Mouse (Mus musculus) ZHBTc4 (cell line): ENCODE measurements around the gene Coq7.

Source experiments
- DNase-seq: peaks from one replicate; pipeline ENCODE4 v3.0.0-alpha.2; 2011; ENCODE audit warnings: low read depth, low spot score

Gene Coq7

DNA sequence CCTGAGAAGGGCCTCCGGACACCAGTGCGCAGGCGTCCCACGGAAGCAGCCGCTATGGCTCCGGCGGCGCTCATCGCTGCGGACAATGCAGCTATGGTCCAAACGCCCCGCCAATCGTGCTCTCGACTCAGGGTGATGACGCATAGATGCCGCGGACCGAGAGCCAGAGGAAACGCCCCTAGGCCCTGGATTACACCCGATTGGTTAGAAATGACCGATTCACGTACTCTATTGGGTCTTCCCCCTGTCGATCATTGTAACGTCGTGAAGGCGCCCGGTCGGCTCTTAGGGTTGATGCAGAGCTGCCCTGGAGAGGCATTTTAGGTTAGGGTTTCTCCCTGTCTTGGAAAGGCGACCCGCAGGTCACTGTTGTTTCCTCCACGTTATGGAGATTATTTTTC is at the start of gene Coq7:
TSS of gene Coq7 (minus strand) at position 179 of the 401 bp plus-strand sequence.
- DNase-seq = peak; percentile 98

GRCm38 (mm10) chr7:118579938-118580337 is 46.8 kb upstream of the Coq7 start:
- peak; percentile 88 for DNase-seq

- no peak for DNase-seq
These were observed 45.1 kb upstream of the Coq7 start for GRCm38 (mm10) chr7:118578269-118578668.

- DNase-seq = peak; percentile 69
These were observed 38.9 kb upstream of the Coq7 start for GRCm38 (mm10) chr7:118572039-118572438.

DNA sequence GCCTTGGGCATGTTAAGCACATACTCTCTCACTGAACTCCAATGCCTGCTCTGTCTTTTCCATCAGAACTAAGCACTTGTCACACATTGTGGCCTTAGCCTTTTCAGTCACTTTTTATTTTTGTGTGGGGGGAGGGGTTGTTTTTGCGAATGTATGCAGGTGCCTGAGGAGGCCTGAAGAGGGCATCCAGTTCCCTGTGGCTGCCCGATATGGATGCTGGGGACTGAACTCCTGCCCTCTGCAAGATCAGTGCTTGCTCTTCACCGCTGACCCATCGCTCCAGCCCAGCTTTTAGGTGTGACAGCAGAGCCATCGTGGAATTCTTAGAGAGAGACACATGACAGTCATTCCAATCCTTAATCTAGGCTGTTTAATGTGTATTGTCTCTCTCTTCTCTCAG is 38.2 kb upstream of the Coq7 start:
- DNase-seq = no peak

DNA sequence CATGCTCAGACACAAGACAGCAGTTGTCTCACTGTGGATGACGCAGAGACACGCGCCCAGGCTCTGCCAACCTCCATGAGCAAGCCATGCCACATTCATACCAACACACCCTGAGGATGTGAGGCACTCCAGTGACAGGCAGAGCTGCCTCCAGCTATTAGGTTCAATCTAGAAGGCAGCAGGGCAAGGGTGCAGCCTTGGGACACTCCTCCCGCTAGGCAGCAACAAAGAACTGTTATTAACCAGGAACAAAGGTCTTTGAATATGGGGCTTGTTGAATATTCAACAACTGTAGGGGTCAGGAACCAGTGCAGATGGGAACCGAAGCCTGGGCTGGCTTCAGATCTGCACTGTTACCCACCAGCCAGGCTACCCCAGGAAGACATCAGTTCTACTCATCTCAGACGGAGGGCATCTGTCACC is 36.0 kb upstream of the Coq7 start:
- DNase-seq = peak; percentile 76

- DNase-seq = no peak
These were observed 21.1 kb upstream of the Coq7 start for GRCm38 (mm10) chr7:118554290-118554689.

- DNase-seq = peak; percentile 45
These were observed 20.7 kb upstream of the Coq7 start for GRCm38 (mm10) chr7:118553881-118554280.

GRCm38 (mm10) chr7:118547451-118547850 is 14.3 kb upstream of the Coq7 start:
- DNase-seq = no peak

DNA sequence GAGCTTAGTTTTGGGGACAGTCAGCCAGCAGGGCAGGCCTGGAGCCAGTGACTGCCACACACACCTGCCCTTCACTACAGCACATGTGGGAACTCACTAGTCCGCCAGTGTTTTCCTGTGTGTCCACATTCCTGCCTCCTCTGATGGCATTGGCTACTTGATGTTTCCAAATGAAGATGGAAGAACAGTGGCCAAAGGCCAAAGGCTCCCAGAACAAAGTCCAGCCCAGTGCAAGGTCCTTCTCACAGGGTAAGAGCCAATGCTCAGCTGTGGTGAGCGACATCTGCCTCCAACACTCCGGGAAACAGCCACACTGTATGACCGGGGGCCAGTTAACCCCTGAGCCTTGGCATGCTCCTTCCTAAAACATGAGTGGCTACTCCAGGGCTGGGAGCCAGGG is 11.0 kb upstream of the Coq7 start:
- DNase-seq = no peak

- no peak for DNase-seq
These were observed 1.9 kb upstream of the Coq7 start for GRCm38 (mm10) chr7:118535076-118535475.

- no peak for DNase-seq
These were observed 1.2 kb upstream of the Coq7 start for GRCm38 (mm10) chr7:118534326-118534725.

DNA sequence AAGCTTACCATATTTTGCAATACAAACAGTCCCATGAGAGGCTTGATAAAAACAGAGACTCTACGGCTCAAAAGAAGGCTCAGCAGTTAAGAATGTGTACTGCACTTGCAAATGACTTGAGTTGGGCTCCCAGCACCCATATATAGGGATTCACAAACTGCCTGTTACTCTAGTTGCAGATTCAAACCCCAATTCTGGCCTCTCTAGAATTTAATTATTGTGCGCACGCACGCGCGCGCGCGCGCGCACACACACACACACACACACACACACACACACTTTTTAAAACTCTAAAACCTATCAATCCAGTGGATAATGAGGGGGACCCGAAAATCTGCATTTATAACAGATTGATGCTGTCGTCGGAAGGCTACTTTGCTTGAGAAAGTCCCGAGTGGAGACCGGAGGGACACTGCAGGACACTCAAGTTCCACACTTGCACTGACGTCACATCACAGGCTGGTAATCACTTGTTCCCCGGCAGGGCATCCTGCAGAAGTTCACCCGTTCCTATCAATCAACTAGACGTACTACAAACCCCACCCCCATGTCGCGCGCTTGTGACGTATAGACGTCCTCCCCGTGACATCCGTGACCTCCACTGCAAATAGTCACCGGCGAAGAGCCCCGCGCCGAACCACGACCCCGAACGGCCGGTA is 508 bp downstream of the Coq7 start:
- DNase-seq = peak; percentile 98

DNA sequence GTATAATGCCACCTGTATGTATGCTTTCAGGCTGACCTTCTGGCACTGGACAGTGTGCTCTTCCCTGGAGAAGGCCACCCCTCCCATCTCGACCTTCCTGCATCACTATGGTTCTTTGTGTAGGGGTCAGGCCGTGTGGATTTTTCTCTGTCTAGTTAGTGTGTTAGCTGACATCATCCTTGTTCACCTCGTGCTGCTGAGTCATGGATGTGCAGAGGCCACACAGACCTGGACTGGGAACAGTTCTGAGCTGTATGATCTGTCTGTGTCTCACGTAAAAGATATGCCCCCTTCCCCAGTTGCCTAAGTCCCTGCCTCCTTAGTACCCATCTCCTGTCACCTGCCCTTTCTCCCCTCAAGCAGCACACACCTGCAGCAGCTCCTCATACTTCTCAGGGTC is 6.2 kb downstream of the Coq7 start:
- DNase-seq = no peak

- DNase-seq = no peak
These were observed 11.1 kb downstream of the Coq7 start for GRCm38 (mm10) chr7:118522077-118522476.

DNA sequence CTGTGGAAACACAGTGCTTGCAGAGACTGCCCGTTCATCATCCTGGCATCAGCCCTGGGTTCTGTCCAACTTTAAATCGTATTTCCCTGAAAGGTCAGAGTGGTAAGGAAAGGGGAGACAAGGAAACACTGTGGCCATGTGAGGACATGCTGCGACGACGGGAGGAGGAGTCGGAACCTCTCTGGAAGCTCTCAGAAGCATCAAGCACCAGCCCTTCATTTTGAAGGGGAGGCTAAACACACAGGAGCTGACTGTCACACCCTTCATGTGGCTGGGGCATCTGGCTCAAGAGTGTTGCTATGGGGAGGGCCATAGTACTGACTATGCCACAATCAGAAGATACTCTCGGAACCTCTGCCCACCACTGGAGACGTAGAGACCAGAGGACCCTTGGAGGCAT is 13.5 kb downstream of the Coq7 start:
- no peak for DNase-seq

DNA sequence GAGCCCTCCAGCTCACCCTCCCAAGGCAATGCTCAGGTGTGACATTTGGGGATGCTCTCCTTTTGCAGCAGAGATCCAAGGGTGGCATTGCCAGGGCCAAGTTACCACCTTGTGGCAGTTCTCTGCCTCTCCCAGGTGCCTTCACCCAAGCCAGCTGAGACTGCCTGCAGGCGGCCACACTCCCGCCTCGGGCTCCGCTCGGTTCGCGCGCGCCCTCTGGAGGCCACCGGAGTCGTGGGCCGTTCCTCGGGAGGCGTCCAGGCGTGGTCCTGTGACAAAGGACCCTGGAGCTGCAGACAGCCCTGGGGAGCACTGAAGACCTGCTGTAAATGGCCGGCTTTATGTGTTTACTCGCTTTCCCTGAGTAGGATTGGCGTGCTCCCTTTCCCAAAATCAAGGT is 14.5 kb downstream of the Coq7 start:
- peak; percentile 88 for DNase-seq

GRCm38 (mm10) chr7:118517819-118518218 is 15.3 kb downstream of the Coq7 start:
- no peak for DNase-seq

DNA sequence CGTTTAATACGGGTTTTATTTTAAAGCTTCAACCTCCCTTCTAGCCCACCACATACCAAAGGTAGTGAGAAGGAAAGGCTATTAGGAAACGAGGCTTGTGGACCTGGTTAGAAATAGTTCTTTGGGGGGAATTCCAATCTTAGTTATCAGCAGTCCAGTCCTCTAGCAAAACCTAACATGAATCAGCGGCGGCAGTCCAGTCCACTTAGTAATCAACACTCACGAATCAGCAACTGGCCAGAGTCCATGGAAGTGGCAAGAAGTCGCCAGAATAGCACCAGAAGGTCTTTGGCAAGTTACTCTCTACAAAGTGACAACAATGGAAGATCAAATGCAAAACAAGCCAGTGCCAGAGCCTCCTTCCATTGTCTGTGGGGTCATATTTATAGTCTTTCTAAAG is 24.6 kb downstream of the Coq7 start:
- DNase-seq = no peak

DNA sequence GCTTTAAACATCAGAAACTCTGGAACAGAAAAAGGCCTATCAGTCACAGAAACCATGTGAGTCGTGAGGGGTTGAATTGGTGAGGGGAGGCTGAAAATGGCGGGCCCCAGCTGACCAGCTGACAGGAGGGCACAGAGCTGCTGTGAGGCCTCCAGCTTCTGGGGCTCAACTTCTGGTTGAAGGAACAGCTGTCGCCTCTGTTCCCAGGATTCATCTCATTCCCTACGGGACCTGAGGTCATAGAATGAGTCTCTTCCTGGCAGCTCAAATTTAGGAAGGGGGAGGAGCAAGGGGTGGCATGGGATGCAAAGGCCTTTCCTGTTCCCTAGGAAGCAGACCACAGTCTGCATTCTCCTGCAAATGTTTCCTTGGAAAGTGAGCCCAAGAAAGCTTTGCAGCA is 29.3 kb downstream of the Coq7 start:
- no peak for DNase-seq

GRCm38 (mm10) chr7:118502333-118502732 is 30.8 kb downstream of the Coq7 start:
- DNase-seq = no peak

- DNase-seq = peak; percentile 43
These were observed 33.2 kb downstream of the Coq7 start for GRCm38 (mm10) chr7:118499784-118500435.

GRCm38 (mm10) chr7:118498984-118499783 is 34.0 kb downstream of the Coq7 start:
- no peak for DNase-seq
